Mouse (Mus musculus) heart, embryonic 12.5 days (tissue): ENCODE data around the gene Cep85l. TPM values are rescaled to one million over a fixed set of nuclear protein-coding genes. Genes with fewer than 3 reads are reported as not detected.
A peak's percentile ranks its signal among the peaks of the same experiment; 100 is the strongest.

ENCODE experiments used
- ATAC-seq: fragments of 200-750 bp; cut with Nextera tagmentation; 2 replicates; pipeline ENCODE4 v1.8.0; 2017; ENCODE audit warnings: moderate TSS enrichment, moderate library complexity; ENCODE audit not compliant: insufficient number of reproducible peaks, low FRiP score
- H3K27ac ChIP-seq: fragments of 300-500 bp; sonication (generic); 2 replicates; pipeline ENCODE4 v1.5.1; 2016; ENCODE audit warnings: mild to moderate bottlenecking, moderate library complexity; ENCODE audit not compliant: poor library complexity, severe bottlenecking
- H3K27me3 ChIP-seq: fragments of 300-500 bp; sonication (generic); replicated peaks from 2 replicates; pipeline ENCODE4 v1.6.1; 2016; ENCODE audit warnings: mild to moderate bottlenecking, moderate library complexity
- H3K36me3 ChIP-seq: fragments of 300-500 bp; sonication (generic); 2 replicates; pipeline ENCODE4 v1.6.1; 2016; ENCODE audit warnings: mild to moderate bottlenecking, moderate library complexity
- H3K4me1 ChIP-seq: fragments of 300-500 bp; sonication (generic); replicated peaks from 2 replicates; pipeline ENCODE4 v1.6.1; 2016; ENCODE audit warnings: mild to moderate bottlenecking
- H3K4me2 ChIP-seq: fragments of 300-500 bp; sonication (generic); 2 replicates; pipeline ENCODE4 v1.6.1; 2016; ENCODE audit warnings: mild to moderate bottlenecking, moderate library complexity
- H3K4me3 ChIP-seq: fragments of 300-500 bp; sonication (generic); 2 replicates; pipeline ENCODE4 v1.5.1; 2016; ENCODE audit warnings: mild to moderate bottlenecking
- H3K9ac ChIP-seq: fragments of 300-500 bp; sonication (generic); 2 replicates; pipeline ENCODE4 v1.6.1; 2016; ENCODE audit warnings: mild to moderate bottlenecking, moderate library complexity
- H3K9me3 ChIP-seq: fragments of 300-500 bp; sonication (generic); replicated peaks from 2 replicates; pipeline ENCODE4 v1.6.1; 2016; ENCODE audit warnings: mild to moderate bottlenecking, moderate library complexity
- WGBS: fragments of 180-500 bp; shearing (Covaris S2); methylation state at CpG from one replicate; pipeline ENCODE4 v1.1.7; 2016; 5-methylcytosine and 5-hydroxymethylcytosine counted together
- polyA plus RNA-seq: library from polyadenylated mRNA; unstranded; fragments of >200 nt; fragmentation: Nextera tagmentation; extraction: Ambion mirVana; gene quantifications from 2 replicates; pipeline ENCODE4 v1.2.1, GENCODE M21; 2016

The Cep85l gene
- polyA plus RNA-seq, 1 experiment from 2014 or later: 5.5 TPM

- Histone ChIP-seq H3K36me3 (no peaks in the 10 kb centered on the region), H3K9me3 (no peaks in the 10 kb centered on the region), H3K4me2 (no peak overlapping the region), H3K4me3 (no peak overlapping the region), H3K9ac (no peak overlapping the region), H3K27ac (no peak overlapping the region), H3K27me3 (no peaks in the 10 kb centered on the region), H3K4me1 (peaks cover 9% of the 10 kb centered on the region; the same call in 1 of the 2 replicates)
- no peak for ATAC-seq
- WGBS: 65% methylated on average over 9 of the region's 9 CpGs
Observed at GRCm38 (mm10) chr10:53394923-53395629, 15.3 kb upstream of the Cep85l start.

GRCm38 (mm10) chr10:53388227-53388920 lies 8.6 kb upstream of the Cep85l start:
- Histone ChIP-seq H3K4me3 (no peak overlapping the region), H3K9me3 (no peaks in the 10 kb centered on the region), H3K9ac (no peak overlapping the region), H3K4me1 (0 out of 2 replicates have a peak, but pooled peaks cover 4% of the 10 kb centered on the region), H3K27ac (no peak overlapping the region), H3K4me2 (no peak overlapping the region), H3K27me3 (no peaks in the 10 kb centered on the region), H3K36me3 (no peaks in the 10 kb centered on the region)
- 70% methylated on average over 6 of the region's 6 CpGs for WGBS
- ATAC-seq: no peak

- Histone ChIP-seq H3K27ac (no peak overlapping the region), H3K4me1 (0 out of 2 replicates have a peak, but pooled peaks cover 4% of the 10 kb centered on the region), H3K36me3 (no peaks in the 10 kb centered on the region), H3K9ac (no peak overlapping the region), H3K27me3 (no peaks in the 10 kb centered on the region), H3K9me3 (no peaks in the 10 kb centered on the region), H3K4me2 (no peak overlapping the region), H3K4me3 (no peak overlapping the region)
- WGBS: 69% methylated on average over 5 of the region's 5 CpGs
- ATAC-seq: no peak
Observed at GRCm38 (mm10) chr10:53385438-53385837, 5.7 kb upstream of the Cep85l start.

GRCm38 (mm10) chr10:53384896-53385295 lies 5.1 kb upstream of the Cep85l start:
- H3K4me2 ChIP-seq: no peak overlapping the region
- no peaks in the 10 kb centered on the region for H3K36me3 ChIP-seq
- H3K4me1 ChIP-seq: peaks cover 8% of the 10 kb centered on the region; the same call in 1 of the 2 replicates
- 89% methylated on average over 1 of the region's 1 CpGs for WGBS
- no peak overlapping the region for H3K27ac ChIP-seq
- no peaks in the 10 kb centered on the region for H3K27me3 ChIP-seq
- no peaks in the 10 kb centered on the region for H3K9me3 ChIP-seq
- no peak for ATAC-seq
- no peak overlapping the region for H3K4me3 ChIP-seq
- H3K9ac ChIP-seq: no peak overlapping the region

GRCm38 (mm10) chr10:53382696-53383365 lies 3.1 kb upstream of the Cep85l start:
- H3K36me3 ChIP-seq: no peaks in the 10 kb centered on the region
- H3K27me3 ChIP-seq: no peaks in the 10 kb centered on the region
- H3K4me2 ChIP-seq: no peak overlapping the region
- no peaks in the 10 kb centered on the region for H3K9me3 ChIP-seq
- no peak overlapping the region for H3K27ac ChIP-seq
- H3K9ac ChIP-seq: no peak overlapping the region
- no peak overlapping the region for H3K4me3 ChIP-seq
- 70% methylated on average over 7 of the region's 7 CpGs for WGBS
- no peak for ATAC-seq
- peaks cover 9% of the 10 kb centered on the region for H3K4me1 ChIP-seq

- peak overlapping the region; percentile 94 for H3K27ac ChIP-seq
- H3K36me3 ChIP-seq: peaks cover 3% of the 10 kb centered on the region; the same call in 1 of the 2 replicates
- ATAC-seq: peak; percentile 87
- peak overlapping the region; percentile 73 for H3K4me2 ChIP-seq
- peaks cover 12% of the 10 kb centered on the region for H3K4me1 ChIP-seq
- peak overlapping the region; percentile 90 for H3K9ac ChIP-seq
- no peaks in the 10 kb centered on the region for H3K27me3 ChIP-seq
- H3K9me3 ChIP-seq: no peaks in the 10 kb centered on the region
- WGBS: under 1% methylated on average over 59 of the region's 59 CpGs
- H3K4me3 ChIP-seq: peak overlapping the region; percentile 75
Observed at GRCm38 (mm10) chr10:53378981-53379708, 602 bp downstream of the Cep85l start.

- Histone ChIP-seq H3K27ac (no peak overlapping the region), H3K27me3 (no peaks in the 10 kb centered on the region), H3K4me3 (peak overlapping the region; percentile 75), H3K9ac (no peak overlapping the region), H3K36me3 (peaks cover 3% of the 10 kb centered on the region; the same call in 1 of the 2 replicates), H3K4me1 (peaks cover 12% of the 10 kb centered on the region), H3K4me2 (peak overlapping the region; percentile 73), H3K9me3 (no peaks in the 10 kb centered on the region)
- no peak for ATAC-seq
- WGBS: 82% methylated on average over 6 of the region's 6 CpGs
Observed at GRCm38 (mm10) chr10:53378296-53378695, 1.5 kb downstream of the Cep85l start.

- Histone ChIP-seq H3K4me2 (no peak overlapping the region), H3K27ac (no peak overlapping the region), H3K4me1 (peaks cover 12% of the 10 kb centered on the region), H3K36me3 (peaks cover 6% of the 10 kb centered on the region), H3K9ac (no peak overlapping the region), H3K27me3 (no peaks in the 10 kb centered on the region), H3K4me3 (no peak overlapping the region), H3K9me3 (no peaks in the 10 kb centered on the region; the same call in 1 of the 2 replicates)
- ATAC-seq: no peak
Observed at GRCm38 (mm10) chr10:53377096-53377495, 2.7 kb downstream of the Cep85l start.

GRCm38 (mm10) chr10:53373885-53374578 lies 5.7 kb downstream of the Cep85l start:
- no peak overlapping the region for H3K9ac ChIP-seq
- H3K9me3 ChIP-seq: peaks cover 7% of the 10 kb centered on the region; the same call in 1 of the 2 replicates
- WGBS: 87% methylated on average over 6 of the region's 6 CpGs
- peaks cover 20% of the 10 kb centered on the region for H3K36me3 ChIP-seq
- no peak for ATAC-seq
- no peak overlapping the region for H3K27ac ChIP-seq
- H3K27me3 ChIP-seq: no peaks in the 10 kb centered on the region
- H3K4me2 ChIP-seq: no peak overlapping the region
- H3K4me1 ChIP-seq: peaks cover 7% of the 10 kb centered on the region; the same call in 1 of the 2 replicates
- H3K4me3 ChIP-seq: no peak overlapping the region

GRCm38 (mm10) chr10:53367265-53367664 lies 12.5 kb downstream of the Cep85l start:
- 78% methylated on average over 2 of the region's 2 CpGs for WGBS
- no peak overlapping the region for H3K27ac ChIP-seq

More at GRCm38 (mm10) chr10:53367265-53367664, 12.5 kb downstream of the Cep85l start:
- no peak overlapping the region for H3K9ac ChIP-seq
- H3K4me1 ChIP-seq: no peaks in the 10 kb centered on the region
- peaks cover 7% of the 10 kb centered on the region; the same call in 1 of the 2 replicates for H3K9me3 ChIP-seq
- H3K36me3 ChIP-seq: peaks cover 19% of the 10 kb centered on the region
- no peak for ATAC-seq
- H3K4me2 ChIP-seq: no peak overlapping the region
- H3K27me3 ChIP-seq: no peaks in the 10 kb centered on the region
- no peak overlapping the region for H3K4me3 ChIP-seq
